Mouse (Mus musculus) liver, adult 2 months (tissue): ENCODE data around the gene Gm20716. TPM values are rescaled to one million over a fixed set of nuclear protein-coding genes. Genes with fewer than 3 reads are reported as not detected.

Experiments
- DNase-seq: peaks from one replicate; pipeline ENCODE4 v3.0.0-alpha.2; 2011; ENCODE audit warnings: low read depth, low spot score; ENCODE audit errors: extremely low read depth
- H3K27ac ChIP-seq: fragments of 200-500 bp; replicated peaks from 2 replicates; pipeline ENCODE4 v1.5.1; 2012; ENCODE audit warnings: low read depth, mild to moderate bottlenecking, control low read depth, inconsistent platforms, low read length; ENCODE audit not compliant: insufficient read depth
- H3K27me3 ChIP-seq: fragments of 200-500 bp; 2 replicates; pipeline ENCODE4 v1.6.1; 2012; ENCODE audit warnings: mild to moderate bottlenecking, moderate library complexity, low read length, inconsistent platforms; ENCODE audit not compliant: control insufficient read depth, insufficient read depth
- H3K36me3 ChIP-seq: fragments of 200-500 bp; 2 replicates; pipeline ENCODE4 v1.6.1; 2012; ENCODE audit warnings: low read length, inconsistent platforms; ENCODE audit not compliant: control insufficient read depth, insufficient read depth
- H3K4me1 ChIP-seq: fragments of 200-500 bp; 2 replicates; pipeline ENCODE4 v1.6.1; 2011; ENCODE audit warnings: low read length; ENCODE audit not compliant: control insufficient read depth, insufficient read depth
- H3K4me3 ChIP-seq: fragments of 200-500 bp; 2 replicates; pipeline ENCODE4 v1.5.1; 2011; ENCODE audit warnings: low read depth, mild to moderate bottlenecking, control low read depth, low read length, moderate library complexity; ENCODE audit not compliant: insufficient read depth
- H3K79me2 ChIP-seq: fragments of 200-500 bp; 2 replicates; pipeline ENCODE4 v1.6.1; 2012; ENCODE audit warnings: inconsistent platforms, mild to moderate bottlenecking, low read length, moderate library complexity; ENCODE audit not compliant: control insufficient read depth, insufficient read depth
- H3K9ac ChIP-seq: fragments of 200-500 bp; 2 replicates; pipeline ENCODE4 v1.6.1; 2012; ENCODE audit warnings: low read depth, mild to moderate bottlenecking, control low read depth, inconsistent platforms, low read length
- CTCF ChIP-seq: fragments of 200-500 bp; IDR thresholded peaks from 2 replicates; pipeline ENCODE4 v1.5.1; 2011; ENCODE audit warnings: low read depth, low read length, control low read depth
- POLR2A ChIP-seq: fragments of 200-500 bp; IDR thresholded peaks from 2 replicates; pipeline ENCODE4 v1.6.1; 2011; ENCODE audit warnings: low read length, control low read depth; ENCODE audit not compliant: insufficient read depth; ENCODE audit errors: extremely low read depth
- WGBS: fragments of 180-500 bp; shearing (Covaris S2); methylation state at CpG from one replicate; pipeline ENCODE4 v1.1.7; 2018; 5-methylcytosine and 5-hydroxymethylcytosine counted together
- polyA plus RNA-seq: library from polyadenylated mRNA; depleted of rRNA; stranded (reverse); fragments of >200 nt; gene quantifications from 2 replicates; pipeline ENCODE4 v1.2.3, GENCODE M21; 2012
- total RNA-seq: library from RNA; depleted of rRNA; stranded (reverse); fragments of >200 nt; gene quantifications from 2 replicates; pipeline ENCODE4 v1.2.3, GENCODE M21; 2014

Gene Gm20716
- total and polyA plus RNA-seq, 2 experiments = 2.3 to 26.4 TPM

DNA sequence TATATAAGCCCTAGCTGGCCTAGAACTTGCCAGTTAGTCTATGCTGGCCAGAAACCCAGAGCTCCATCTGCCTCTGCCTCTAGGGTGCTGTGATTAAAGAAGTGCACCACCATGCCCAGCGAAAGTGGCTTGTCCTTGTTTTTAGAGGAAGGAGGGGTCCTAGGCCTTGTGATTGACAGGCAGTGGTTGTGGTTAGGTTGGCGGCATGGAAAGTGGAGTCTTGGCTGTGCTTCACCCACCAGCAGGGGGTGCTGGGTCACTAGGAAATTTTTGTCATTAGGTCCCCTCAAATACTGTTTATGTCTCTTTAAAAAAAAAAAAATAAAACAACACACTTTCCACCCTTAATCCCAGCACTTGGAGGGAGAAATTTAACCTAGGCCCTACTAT lies 18.7 kb upstream of the Gm20716 start:
- no peaks in the 10 kb centered on the region for H3K27me3 ChIP-seq
- no peaks in the 10 kb centered on the region for H3K36me3 ChIP-seq
- TF ChIP-seq CTCF (peak; percentile 39), POLR2A (no peak)
- 60% methylated on average over 2 of the region's 2 CpGs for WGBS
- no peaks in the 10 kb centered on the region for H3K79me2 ChIP-seq
- H3K4me1 ChIP-seq = no peaks in the 10 kb centered on the region
- H3K9ac ChIP-seq = no peak overlapping the region
- H3K4me3 ChIP-seq = no peak overlapping the region
- DNase-seq = no peak
- no peak overlapping the region for H3K27ac ChIP-seq

DNA sequence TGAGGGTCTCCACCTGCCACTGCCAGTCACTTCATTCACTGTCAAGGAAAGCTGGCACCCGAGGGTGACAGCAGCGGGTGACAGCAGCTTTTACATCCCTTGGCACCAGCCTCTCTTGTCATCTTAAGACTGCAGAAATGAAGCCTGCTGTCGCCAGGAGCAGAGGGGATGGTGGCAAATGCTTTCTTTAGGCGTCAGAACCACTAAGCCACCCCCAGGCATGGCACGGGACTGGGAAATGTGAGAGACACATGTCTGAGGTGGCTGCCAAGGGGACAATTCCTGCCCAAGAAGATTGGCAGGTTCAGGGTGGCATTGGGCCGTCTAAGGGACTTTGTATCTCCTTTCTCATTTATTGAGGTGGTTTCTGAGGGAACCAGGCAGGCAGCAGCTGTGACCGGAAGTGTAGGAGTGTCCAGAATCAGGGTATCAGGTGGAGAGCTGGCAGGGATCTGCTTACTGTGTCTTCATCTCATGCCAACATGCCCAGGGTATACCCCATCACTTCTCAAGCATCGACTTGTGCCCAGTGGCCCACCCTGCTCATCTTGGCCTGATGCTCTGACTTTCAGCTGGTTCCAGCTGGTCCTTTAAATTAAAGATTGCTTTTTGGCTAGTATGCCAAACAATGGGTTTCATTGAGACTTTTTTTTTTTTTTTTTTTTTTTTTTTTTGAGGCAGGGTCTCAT lies 18.1 kb upstream of the Gm20716 start:
- WGBS = 83% methylated on average over 8 of the region's 8 CpGs
- Histone ChIP-seq H3K4me1 (no peaks in the 10 kb centered on the region), H3K27ac (no peak overlapping the region), H3K9ac (no peak overlapping the region), H3K36me3 (no peaks in the 10 kb centered on the region), H3K27me3 (no peaks in the 10 kb centered on the region), H3K4me3 (no peak overlapping the region), H3K79me2 (no peaks in the 10 kb centered on the region)
- no peak for DNase-seq
- TF ChIP-seq POLR2A = no peak
- TF ChIP-seq CTCF = no peak

DNA sequence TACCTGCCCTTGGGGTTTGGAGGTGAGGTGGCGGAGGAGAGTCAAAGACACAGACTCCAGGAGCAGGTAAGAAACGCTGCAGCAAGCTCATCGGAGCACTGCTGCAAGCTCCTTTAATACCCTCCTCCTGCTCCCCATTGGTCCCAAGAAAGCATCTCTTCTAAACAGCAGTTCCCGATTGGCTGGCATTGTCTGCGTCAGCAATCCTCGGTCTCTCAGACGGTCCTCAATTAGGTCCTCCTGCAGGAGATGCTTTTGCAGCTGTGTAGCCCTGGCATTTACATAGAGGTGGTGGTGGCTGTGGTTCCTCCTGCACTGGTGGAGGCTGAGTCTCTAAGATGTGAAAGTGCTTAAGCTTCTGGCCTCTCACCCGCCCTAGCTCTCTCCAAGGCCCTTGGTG lies 15.4 kb upstream of the Gm20716 start:
- Histone ChIP-seq H3K79me2 (no peaks in the 10 kb centered on the region), H3K36me3 (no peaks in the 10 kb centered on the region), H3K4me1 (no peaks in the 10 kb centered on the region), H3K9ac (no peak overlapping the region), H3K27ac (no peak overlapping the region), H3K27me3 (no peaks in the 10 kb centered on the region), H3K4me3 (no peak overlapping the region)
- TF ChIP-seq POLR2A (no peak), CTCF (no peak)
- DNase-seq = no peak
- WGBS = 43% methylated on average over 8 of the region's 8 CpGs

DNA sequence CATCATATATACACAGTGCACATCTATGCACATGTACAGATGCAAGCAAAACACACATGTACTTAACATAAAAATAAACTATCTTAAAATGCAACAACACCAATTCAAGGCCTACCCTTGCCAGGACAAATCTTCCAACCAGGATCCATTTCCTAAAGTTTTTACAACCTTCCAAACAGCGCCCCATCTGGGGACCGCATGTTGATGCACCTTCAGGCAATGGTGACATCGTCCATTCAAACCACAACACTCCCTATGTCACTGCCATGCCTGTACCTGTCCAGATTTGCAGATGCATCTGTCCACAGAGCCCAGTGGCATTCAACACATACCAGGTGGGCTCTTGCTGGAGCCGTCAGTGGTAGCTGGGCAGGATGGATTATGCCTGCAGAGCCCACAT lies 13.1 kb upstream of the Gm20716 start:
- H3K79me2 ChIP-seq = no peaks in the 10 kb centered on the region
- TF ChIP-seq POLR2A (no peak), CTCF (no peak)
- H3K4me3 ChIP-seq = no peak overlapping the region
- no peaks in the 10 kb centered on the region for H3K4me1 ChIP-seq
- H3K27me3 ChIP-seq = no peaks in the 10 kb centered on the region
- DNase-seq = no peak
- no peaks in the 10 kb centered on the region for H3K36me3 ChIP-seq
- H3K27ac ChIP-seq = no peak overlapping the region
- H3K9ac ChIP-seq = no peak overlapping the region
- 80% methylated on average over 4 of the region's 4 CpGs for WGBS

DNA sequence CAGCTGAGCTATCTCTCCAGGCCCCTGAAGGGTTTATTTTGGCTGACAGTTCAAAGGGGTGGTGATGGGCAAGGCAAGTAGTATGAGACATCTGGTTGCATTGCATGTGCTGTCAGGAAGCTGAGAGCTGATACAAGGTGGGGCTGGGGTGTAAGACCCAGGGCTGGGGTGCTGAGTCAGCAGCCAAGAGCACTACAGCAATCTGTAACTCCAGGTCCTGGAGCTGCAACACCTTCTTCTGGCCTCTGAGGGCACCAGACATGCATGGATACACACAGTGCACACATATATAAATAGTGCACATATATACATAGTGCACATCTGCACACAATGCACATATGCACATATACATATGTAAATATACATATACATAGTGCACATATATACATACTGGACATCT lies 12.7 kb upstream of the Gm20716 start:
- Histone ChIP-seq H3K27me3 (no peaks in the 10 kb centered on the region), H3K79me2 (no peaks in the 10 kb centered on the region), H3K4me3 (no peak overlapping the region), H3K36me3 (no peaks in the 10 kb centered on the region), H3K27ac (no peak overlapping the region), H3K4me1 (no peaks in the 10 kb centered on the region), H3K9ac (no peak overlapping the region)
- TF ChIP-seq POLR2A = no peak
- no peak for TF ChIP-seq CTCF
- no peak for DNase-seq

GRCm38 (mm10) chr2:168238335-168238734 lies 8.2 kb upstream of the Gm20716 start:
- 88% methylated on average over 4 of the region's 4 CpGs for WGBS
- no peak for DNase-seq
- no peaks in the 10 kb centered on the region for H3K79me2 ChIP-seq
- no peaks in the 10 kb centered on the region for H3K27me3 ChIP-seq
- no peaks in the 10 kb centered on the region for H3K36me3 ChIP-seq
- H3K27ac ChIP-seq = no peak overlapping the region
- H3K4me1 ChIP-seq = no peaks in the 10 kb centered on the region
- no peak overlapping the region for H3K9ac ChIP-seq
- no peak for TF ChIP-seq POLR2A
- TF ChIP-seq CTCF = no peak
- no peak overlapping the region for H3K4me3 ChIP-seq
